Mouse (Mus musculus): ENCODE measurements around the gene Ccdc17. TPM values are rescaled to one million over a fixed set of nuclear protein-coding genes. Genes with fewer than 3 reads are reported as not detected.

The Ccdc17 gene
- polyA plus RNA-seq, 1 experiment: 5.0 TPM

DNA sequence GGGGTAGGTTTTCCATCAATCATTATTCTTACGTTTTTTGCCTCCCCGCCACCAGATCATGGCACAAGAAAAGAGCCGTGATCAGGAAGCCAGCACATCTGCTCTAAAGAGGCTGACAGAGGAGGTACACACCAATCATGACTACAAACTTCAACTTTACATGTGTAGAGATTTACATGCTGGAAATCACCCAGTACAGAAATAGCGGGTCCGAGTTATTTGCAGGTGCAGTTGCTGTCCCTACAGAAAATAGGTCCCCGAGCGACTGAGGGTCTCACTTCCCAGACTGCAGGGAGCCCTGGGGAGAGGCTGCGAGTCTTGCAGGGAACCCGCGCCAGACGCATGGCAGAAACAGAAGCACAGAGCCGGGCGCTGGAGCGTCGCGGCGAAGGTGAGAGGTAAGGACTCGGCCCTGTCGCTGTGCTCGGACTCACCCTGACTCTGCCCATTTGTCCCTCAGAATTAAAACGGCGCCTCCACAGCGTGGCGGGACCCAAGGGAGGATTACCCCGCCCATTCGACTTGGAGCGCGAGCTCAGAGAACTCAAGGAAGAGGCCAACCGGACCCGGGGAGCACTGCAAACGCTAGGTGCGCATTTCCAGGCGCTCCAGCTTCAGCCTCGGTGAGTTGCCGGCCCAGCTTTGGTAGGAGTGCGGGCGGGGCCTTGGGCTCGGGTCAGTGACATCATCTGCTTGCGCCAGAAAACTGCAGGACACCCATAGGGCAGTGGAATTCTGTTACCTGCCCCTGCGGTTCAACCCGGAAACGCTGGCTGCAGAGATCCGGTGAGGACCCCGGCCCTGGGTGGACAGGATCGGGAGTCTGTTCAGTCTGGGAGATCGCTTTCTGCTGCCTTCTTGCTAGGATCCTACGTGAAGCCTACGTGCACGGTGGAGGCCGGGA is 776 bp downstream of the Ccdc17 start:
- Histone ChIP-seq H3K4me1 (ENCODE audit: control insufficient read depth, insufficient read depth, low read length) (peaks cover 1% of the 10 kb centered on the region; the same call in 1 of the 2 replicates), H3K27ac (ENCODE audit: insufficient read depth, low read length) (peak overlapping the region; percentile 37), H3K4me3 (ENCODE audit: insufficient read depth, low read length) (peak overlapping the region; percentile 76)
- peak; percentile 71 for TF ChIP-seq POLR2A (IDR thresholded peaks at IDR 0.05; ENCODE audit: extremely low read depth, insufficient read depth, low read length)
- TF ChIP-seq CTCF (IDR thresholded peaks at IDR 0.05; ENCODE audit: extremely low read depth, insufficient read depth, low read length): no peak

DNA sequence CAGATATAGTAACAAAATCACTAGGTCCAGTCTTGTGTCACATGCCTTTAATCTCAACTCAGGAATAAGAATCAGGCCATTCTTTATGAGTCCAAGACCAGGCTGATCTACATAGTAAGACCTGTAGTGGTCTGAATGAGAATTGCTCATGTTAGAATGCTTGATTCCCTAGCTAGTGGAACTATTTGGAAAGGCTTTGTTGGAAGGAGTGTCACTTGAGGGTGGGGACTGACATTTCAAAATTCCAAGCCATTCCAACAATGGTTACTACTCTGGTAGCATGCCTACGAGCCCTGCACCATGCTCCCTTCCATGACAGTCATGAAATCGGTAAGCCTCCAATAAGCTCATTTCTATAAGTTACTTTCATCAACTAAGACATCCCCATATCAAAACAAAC is 16.2 kb downstream of the Ccdc17 start:
- no peak for TF ChIP-seq CTCF (IDR thresholded peaks at IDR 0.05; ENCODE audit: extremely low read depth, insufficient read depth, low read length)
- TF ChIP-seq POLR2A (IDR thresholded peaks at IDR 0.05; ENCODE audit: extremely low read depth, insufficient read depth, low read length): no peak
- H3K4me3 ChIP-seq (ENCODE audit: insufficient read depth, low read length): no peak overlapping the region
- no peaks in the 10 kb centered on the region for H3K4me1 ChIP-seq (ENCODE audit: control insufficient read depth, insufficient read depth, low read length)
- no peak overlapping the region for H3K27ac ChIP-seq (ENCODE audit: insufficient read depth, low read length)

DNA sequence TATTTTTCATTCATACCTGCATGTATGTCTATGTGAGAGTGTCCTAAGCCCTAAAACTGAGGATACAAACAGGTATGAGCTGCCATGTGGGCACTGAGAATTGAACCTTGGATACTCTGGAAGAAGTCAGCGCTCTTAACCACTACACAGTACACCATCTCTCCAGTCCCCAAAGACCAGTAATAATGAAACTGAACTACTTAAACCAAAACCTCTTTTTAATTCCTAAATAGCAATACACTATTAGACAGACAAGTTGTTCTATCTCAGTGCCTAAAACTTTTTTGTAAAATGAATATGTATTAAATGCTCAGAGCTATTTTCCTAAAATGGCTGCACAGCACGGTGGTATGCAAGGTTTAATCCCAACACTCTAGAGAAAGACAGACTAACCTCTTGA is 18.8 kb downstream of the Ccdc17 start:
- TF ChIP-seq POLR2A (IDR thresholded peaks at IDR 0.05; ENCODE audit: extremely low read depth, insufficient read depth, low read length) (no peak), CTCF (IDR thresholded peaks at IDR 0.05; ENCODE audit: extremely low read depth, insufficient read depth, low read length) (no peak)
- Histone ChIP-seq H3K4me1 (ENCODE audit: control insufficient read depth, insufficient read depth, low read length) (no peaks in the 10 kb centered on the region), H3K27ac (ENCODE audit: insufficient read depth, low read length) (no peak overlapping the region), H3K4me3 (ENCODE audit: insufficient read depth, low read length) (no peak overlapping the region)

DNA sequence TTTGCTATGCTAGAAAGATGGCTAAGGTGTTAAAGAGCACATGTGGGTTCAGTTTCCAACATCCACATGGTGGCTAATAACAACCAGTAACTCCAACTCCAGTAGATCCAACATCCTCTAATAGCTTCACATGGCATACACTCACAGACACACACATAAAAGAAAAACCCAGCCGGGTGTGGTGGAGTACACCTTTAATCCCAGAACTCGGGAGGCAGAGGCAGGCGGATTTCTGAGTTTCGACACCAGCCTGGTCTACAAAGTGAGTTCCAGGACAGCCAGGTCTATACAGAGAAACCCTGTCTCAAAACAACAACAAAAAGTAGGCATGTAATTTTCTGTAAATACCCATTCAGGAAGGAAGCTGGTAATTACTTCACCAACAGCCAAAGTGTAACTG is 28.4 kb downstream of the Ccdc17 start:
- no peak overlapping the region for H3K4me3 ChIP-seq (ENCODE audit: insufficient read depth, low read length)
- no peaks in the 10 kb centered on the region for H3K4me1 ChIP-seq (ENCODE audit: control insufficient read depth, insufficient read depth, low read length)
- TF ChIP-seq POLR2A (IDR thresholded peaks at IDR 0.05; ENCODE audit: extremely low read depth, insufficient read depth, low read length): no peak
- TF ChIP-seq CTCF (IDR thresholded peaks at IDR 0.05; ENCODE audit: extremely low read depth, insufficient read depth, low read length): no peak
- H3K27ac ChIP-seq (ENCODE audit: insufficient read depth, low read length): no peak overlapping the region

DNA sequence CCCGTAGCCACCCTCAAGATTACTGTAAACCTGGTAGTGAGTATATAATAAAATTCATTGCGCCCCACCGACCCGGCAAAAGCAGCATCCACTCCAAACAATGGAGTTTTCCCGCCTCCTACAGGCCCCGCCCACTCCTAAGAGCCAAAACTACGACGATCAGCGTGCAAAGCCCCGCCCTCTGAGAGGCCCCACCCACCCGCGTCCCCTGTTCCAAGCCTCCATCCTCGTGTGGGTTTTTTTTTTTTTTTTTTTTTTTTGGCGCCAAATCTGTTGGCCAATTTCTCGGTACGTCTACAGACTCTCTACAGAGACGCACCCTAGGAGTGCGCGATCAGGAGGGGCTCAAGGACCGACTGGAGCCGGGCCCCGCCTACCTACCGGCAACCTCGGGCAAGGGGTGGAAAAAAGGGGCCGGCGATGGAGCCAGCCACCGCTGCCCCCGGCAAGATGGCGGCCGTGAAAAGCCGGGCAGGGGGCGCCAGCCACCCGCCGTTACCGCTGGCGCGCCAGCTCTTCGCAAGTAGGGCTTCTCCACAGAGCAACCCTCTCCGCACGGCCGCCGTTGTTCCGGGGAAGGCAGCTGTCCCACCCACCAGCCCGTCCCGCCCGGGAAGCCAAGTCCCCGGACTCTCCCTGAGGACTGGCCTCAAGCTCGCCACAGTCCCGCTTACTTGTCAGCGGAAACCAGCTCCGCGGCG is 30.4 kb downstream of the Ccdc17 start:
- Histone ChIP-seq H3K4me3 (ENCODE audit: insufficient read depth, low read length) (peak overlapping the region; percentile 63), H3K4me1 (ENCODE audit: control insufficient read depth, insufficient read depth, low read length) (no peaks in the 10 kb centered on the region), H3K27ac (ENCODE audit: insufficient read depth, low read length) (0 out of 2 replicates have a peak overlapping the region, but pooled peaks have one; percentile 2)
- TF ChIP-seq POLR2A (IDR thresholded peaks at IDR 0.05; ENCODE audit: extremely low read depth, insufficient read depth, low read length): no peak
- TF ChIP-seq CTCF (IDR thresholded peaks at IDR 0.05; ENCODE audit: extremely low read depth, insufficient read depth, low read length): no peak

DNA sequence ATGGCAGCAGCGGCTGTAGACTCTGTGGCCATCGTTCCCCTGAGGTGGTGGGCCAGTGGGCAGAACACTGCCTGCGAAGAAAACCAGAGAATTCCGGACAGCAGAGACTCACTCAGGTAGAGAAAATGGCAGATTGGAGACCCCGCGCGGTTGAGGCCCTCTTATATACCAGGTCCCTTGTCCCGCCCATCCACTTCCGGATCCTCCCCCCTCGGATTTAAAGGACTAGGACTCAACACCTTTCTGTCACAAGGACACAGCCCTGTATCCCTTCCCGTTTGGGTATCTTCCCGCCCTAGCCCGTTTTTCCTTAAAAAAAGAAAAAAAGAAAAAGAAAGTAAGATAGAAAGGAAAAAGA is 30.9 kb downstream of the Ccdc17 start:
- no peaks in the 10 kb centered on the region for H3K4me1 ChIP-seq (ENCODE audit: control insufficient read depth, insufficient read depth, low read length)
- H3K27ac ChIP-seq (ENCODE audit: insufficient read depth, low read length): 0 out of 2 replicates have a peak overlapping the region, but pooled peaks have one; percentile 2
- TF ChIP-seq POLR2A (IDR thresholded peaks at IDR 0.05; ENCODE audit: extremely low read depth, insufficient read depth, low read length) (peak; percentile 97), CTCF (IDR thresholded peaks at IDR 0.05; ENCODE audit: extremely low read depth, insufficient read depth, low read length) (no peak)
- H3K4me3 ChIP-seq (ENCODE audit: insufficient read depth, low read length): peak overlapping the region; percentile 63

DNA sequence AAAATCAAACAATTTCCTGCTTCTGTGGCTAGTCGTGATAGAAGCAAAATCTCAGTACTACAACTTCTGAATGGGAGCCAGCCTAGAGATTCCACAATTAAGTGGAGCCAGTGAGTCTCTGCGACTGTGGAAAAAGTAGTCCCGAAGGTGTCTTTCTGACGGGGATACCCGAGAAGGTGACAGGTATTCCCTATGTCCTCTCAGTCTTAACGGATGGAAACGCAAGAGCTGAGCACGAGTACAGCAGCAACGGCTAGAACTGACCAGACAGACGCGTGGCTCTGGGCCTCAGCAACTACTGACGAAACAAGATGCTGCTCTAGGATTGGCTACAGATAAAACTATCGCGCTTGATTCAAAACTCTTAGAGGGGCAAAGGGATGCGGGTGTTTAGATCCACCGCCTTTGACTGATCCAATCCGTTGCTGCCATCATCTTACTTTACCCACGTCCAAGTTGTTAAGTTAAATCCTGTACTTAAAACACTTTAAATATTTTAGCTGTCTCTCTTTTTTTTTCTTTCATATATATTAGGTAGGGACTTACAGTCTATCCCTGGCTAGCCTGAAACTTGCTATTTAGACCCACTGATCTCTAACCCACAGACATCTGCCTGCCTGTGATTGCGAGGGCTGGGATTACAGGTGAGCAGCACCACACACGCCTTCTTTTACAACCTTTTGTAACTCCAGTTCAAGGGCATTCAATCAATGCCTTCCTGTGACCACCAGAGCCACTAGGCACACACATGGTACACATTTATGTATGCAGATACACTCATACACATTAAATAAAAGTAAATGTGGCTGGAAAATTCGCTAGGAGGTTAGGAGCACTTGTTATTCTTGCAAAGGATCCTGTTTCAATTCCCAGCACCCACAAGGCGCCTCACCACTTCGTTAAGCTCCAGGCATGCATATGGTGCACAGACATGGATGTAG is 31.5 kb downstream of the Ccdc17 start, which contains the start of gene Nasp:
Gene Nasp (minus strand): TSS at position 220 of the 941 bp plus-strand sequence.
- Histone ChIP-seq H3K4me3 (ENCODE audit: insufficient read depth, low read length) (peak within 1 kb of the TSS; percentile 63), H3K27ac (ENCODE audit: insufficient read depth, low read length) (0 out of 2 replicates have a peak within 1 kb of the TSS, but pooled peaks have one; percentile 2), H3K4me1 (ENCODE audit: control insufficient read depth, insufficient read depth, low read length) (no peaks in the 10 kb centered on the region)
- no peak for TF ChIP-seq POLR2A (IDR thresholded peaks at IDR 0.05; ENCODE audit: extremely low read depth, insufficient read depth, low read length)
- no peak for TF ChIP-seq CTCF (IDR thresholded peaks at IDR 0.05; ENCODE audit: extremely low read depth, insufficient read depth, low read length)

DNA sequence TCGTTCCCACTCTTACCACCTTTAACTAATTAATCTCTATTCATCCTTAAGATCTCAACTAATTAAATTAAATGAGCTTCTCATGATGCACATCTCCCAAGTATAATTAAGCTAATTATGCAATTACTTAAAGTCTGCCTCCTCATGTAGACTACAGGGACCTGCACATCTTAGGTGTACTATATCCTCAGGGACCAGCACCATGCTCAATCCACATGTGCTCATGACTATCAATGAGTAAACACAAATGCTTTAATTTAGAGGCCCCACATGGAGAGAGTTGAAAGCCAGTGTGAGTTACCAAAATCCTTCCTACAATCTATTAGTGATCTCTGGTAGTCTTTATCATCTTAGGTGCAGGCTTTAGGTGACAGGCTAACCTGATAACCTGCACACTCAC is 38.7 kb downstream of the Ccdc17 start:
- H3K27ac ChIP-seq (ENCODE audit: insufficient read depth, low read length): no peak overlapping the region
- no peak overlapping the region for H3K4me3 ChIP-seq (ENCODE audit: insufficient read depth, low read length)
- TF ChIP-seq CTCF (IDR thresholded peaks at IDR 0.05; ENCODE audit: extremely low read depth, insufficient read depth, low read length): no peak
- TF ChIP-seq POLR2A (IDR thresholded peaks at IDR 0.05; ENCODE audit: extremely low read depth, insufficient read depth, low read length): no peak
- H3K4me1 ChIP-seq (ENCODE audit: control insufficient read depth, insufficient read depth, low read length): no peaks in the 10 kb centered on the region

DNA sequence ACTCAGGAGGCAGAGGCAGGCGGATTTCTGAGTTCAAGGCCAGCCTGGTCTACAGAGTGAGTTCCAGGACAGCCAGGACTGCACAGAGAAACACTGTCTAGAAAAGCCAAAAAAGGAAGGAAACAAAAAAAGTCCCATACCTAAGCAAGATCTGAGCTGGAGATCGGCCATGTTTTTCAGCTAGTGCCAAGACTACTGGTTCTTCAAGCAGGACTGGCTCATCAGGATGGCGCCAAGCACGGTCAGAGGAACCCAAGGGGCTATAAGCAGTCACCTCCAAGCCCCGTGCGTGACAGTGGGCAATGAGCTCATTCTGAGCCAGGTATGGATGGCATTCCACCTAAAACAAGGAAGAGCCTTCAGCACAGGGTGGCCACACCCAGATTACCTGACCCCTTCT is 42.4 kb downstream of the Ccdc17 start:
- no peak overlapping the region for H3K27ac ChIP-seq (ENCODE audit: insufficient read depth, low read length)
- TF ChIP-seq CTCF (IDR thresholded peaks at IDR 0.05; ENCODE audit: extremely low read depth, insufficient read depth, low read length) (no peak), POLR2A (IDR thresholded peaks at IDR 0.05; ENCODE audit: extremely low read depth, insufficient read depth, low read length) (no peak)
- no peak overlapping the region for H3K4me3 ChIP-seq (ENCODE audit: insufficient read depth, low read length)
- no peaks in the 10 kb centered on the region for H3K4me1 ChIP-seq (ENCODE audit: control insufficient read depth, insufficient read depth, low read length)
